Mouse (Mus musculus): ENCODE results near the gene Ndufv3. TPM values are rescaled to one million over a fixed set of nuclear protein-coding genes. Genes with fewer than 3 reads are reported as not detected.
"Not testable (repeated sequence)": the region's sequence is repeated elsewhere in the genome, so short reads cannot be mapped to it uniquely, and the experiment has no call there.

The Ndufv3 gene
- polyA plus RNA-seq, 1 experiment: 475 TPM

- Histone ChIP-seq H3K4me3 (ENCODE audit: insufficient read depth, low read depth, low read length) (no peak overlapping the region), H3K27ac (ENCODE audit: insufficient read depth, low read depth, low read length) (no peak overlapping the region), H3K27me3 (replicated peaks; ENCODE audit: control insufficient read depth, insufficient read depth, low read length) (no peaks in the 10 kb centered on the region), H3K4me1 (ENCODE audit: control insufficient read depth, insufficient read depth, low read length) (peaks cover 7% of the 10 kb centered on the region; the same call in 1 of the 2 replicates), H3K36me3 (ENCODE audit: control insufficient read depth, insufficient read depth, low read length) (no peaks in the 10 kb centered on the region; the same call in none of the 2 replicates)
- DNase-seq: no peak
- WGBS: 97% methylated on average over 3 of the region's 3 CpGs
- no peak for TF ChIP-seq CTCF (conservative IDR thresholded peaks at IDR 0.05; ENCODE audit: insufficient read depth, insufficient read length, low read depth, low read length)
- no peak for TF ChIP-seq POLR2A (IDR thresholded peaks at IDR 0.05; ENCODE audit: low read depth, low read length)
These were observed 5.9 kb downstream of the Ndufv3 start for GRCm38 (mm10) chr17:31525816-31526215.

- no peaks in the 10 kb centered on the region; the same call in 1 of the 2 replicates for H3K36me3 ChIP-seq (ENCODE audit: control insufficient read depth, insufficient read depth, low read length)
- peak overlapping the region; percentile 27; the same call in 1 of the 2 replicates for H3K4me3 ChIP-seq (ENCODE audit: insufficient read depth, low read depth, low read length)
- WGBS: 26% methylated on average over 15 of the region's 15 CpGs
- TF ChIP-seq POLR2A (IDR thresholded peaks at IDR 0.05; ENCODE audit: low read depth, low read length) (no peak), CTCF (conservative IDR thresholded peaks at IDR 0.05; ENCODE audit: insufficient read depth, insufficient read length, low read depth, low read length) (peak; percentile 63; the same call in 1 of the 2 replicates)
- H3K27ac ChIP-seq (ENCODE audit: insufficient read depth, low read depth, low read length): no peak overlapping the region
- H3K27me3 ChIP-seq (replicated peaks; ENCODE audit: control insufficient read depth, insufficient read depth, low read length): no peaks in the 10 kb centered on the region
- DNase-seq: peak; percentile 74
- peaks cover 12% of the 10 kb centered on the region; the same call in 1 of the 2 replicates for H3K4me1 ChIP-seq (ENCODE audit: control insufficient read depth, insufficient read depth, low read length)
These were observed 9.4 kb downstream of the Ndufv3 start for GRCm38 (mm10) chr17:31529314-31529713.

GRCm38 (mm10) chr17:31531441-31532158, 11.7 kb downstream of the Ndufv3 start:
- Histone ChIP-seq H3K4me3 (ENCODE audit: insufficient read depth, low read depth, low read length) (no peak overlapping the region), H3K36me3 (ENCODE audit: control insufficient read depth, insufficient read depth, low read length) (no peaks in the 10 kb centered on the region; the same call in 1 of the 2 replicates), H3K4me1 (ENCODE audit: control insufficient read depth, insufficient read depth, low read length) (peaks cover 27% of the 10 kb centered on the region), H3K27me3 (replicated peaks; ENCODE audit: control insufficient read depth, insufficient read depth, low read length) (no peaks in the 10 kb centered on the region), H3K27ac (ENCODE audit: insufficient read depth, low read depth, low read length) (peak overlapping the region; percentile 85)
- 74% methylated on average over 14 of the region's 14 CpGs for WGBS
- DNase-seq: peak; percentile 42
- TF ChIP-seq CTCF (conservative IDR thresholded peaks at IDR 0.05; ENCODE audit: insufficient read depth, insufficient read length, low read depth, low read length): no peak
- TF ChIP-seq POLR2A (IDR thresholded peaks at IDR 0.05; ENCODE audit: low read depth, low read length): no peak

- not testable (repeated sequence) for H3K36me3 ChIP-seq (ENCODE audit: control insufficient read depth, insufficient read depth, low read length); H3K27me3 ChIP-seq (replicated peaks; ENCODE audit: control insufficient read depth, insufficient read depth, low read length); H3K4me3 ChIP-seq (ENCODE audit: insufficient read depth, low read depth, low read length)
- peak; percentile 76 for DNase-seq
- Histone ChIP-seq H3K27ac (ENCODE audit: insufficient read depth, low read depth, low read length) (peak overlapping the region; percentile 85), H3K4me1 (ENCODE audit: control insufficient read depth, insufficient read depth, low read length) (peaks cover 27% of the 10 kb centered on the region)
- 45% methylated on average over 4 of the region's 4 CpGs for WGBS
These were observed 12.4 kb downstream of the Ndufv3 start for GRCm38 (mm10) chr17:31532331-31532730.

- WGBS: 24% methylated on average over 4 of the region's 4 CpGs
- H3K4me1 ChIP-seq (ENCODE audit: control insufficient read depth, insufficient read depth, low read length): peaks cover 25% of the 10 kb centered on the region
- DNase-seq: peak; percentile 82
- no peaks in the 10 kb centered on the region for H3K27me3 ChIP-seq (replicated peaks; ENCODE audit: control insufficient read depth, insufficient read depth, low read length)
- TF ChIP-seq CTCF (conservative IDR thresholded peaks at IDR 0.05; ENCODE audit: insufficient read depth, insufficient read length, low read depth, low read length) (no peak), POLR2A (IDR thresholded peaks at IDR 0.05; ENCODE audit: low read depth, low read length) (no peak)
- peak overlapping the region; percentile 93 for H3K27ac ChIP-seq (ENCODE audit: insufficient read depth, low read depth, low read length)
- no peak overlapping the region for H3K4me3 ChIP-seq (ENCODE audit: insufficient read depth, low read depth, low read length)
- H3K36me3 ChIP-seq (ENCODE audit: control insufficient read depth, insufficient read depth, low read length): no peaks in the 10 kb centered on the region; the same call in 1 of the 2 replicates
These were observed 15.4 kb downstream of the Ndufv3 start for GRCm38 (mm10) chr17:31535358-31535757.

- 18% methylated on average over 8 of the region's 8 CpGs for WGBS
- peak overlapping the region; percentile 93 for H3K27ac ChIP-seq (ENCODE audit: insufficient read depth, low read depth, low read length)
These were observed 16.1 kb downstream of the Ndufv3 start for GRCm38 (mm10) chr17:31535871-31536629.

GRCm38 (mm10) chr17:31540101-31540500, 20.2 kb downstream of the Ndufv3 start:
- TF ChIP-seq CTCF (conservative IDR thresholded peaks at IDR 0.05; ENCODE audit: insufficient read depth, insufficient read length, low read depth, low read length) (no peak), POLR2A (IDR thresholded peaks at IDR 0.05; ENCODE audit: low read depth, low read length) (no peak)
- Histone ChIP-seq H3K4me3 (ENCODE audit: insufficient read depth, low read depth, low read length) (no peak overlapping the region), H3K27ac (ENCODE audit: insufficient read depth, low read depth, low read length) (no peak overlapping the region), H3K27me3 (replicated peaks; ENCODE audit: control insufficient read depth, insufficient read depth, low read length) (no peaks in the 10 kb centered on the region), H3K4me1 (ENCODE audit: control insufficient read depth, insufficient read depth, low read length) (peaks cover 21% of the 10 kb centered on the region), H3K36me3 (ENCODE audit: control insufficient read depth, insufficient read depth, low read length) (no peaks in the 10 kb centered on the region)
- 71% methylated on average over 3 of the region's 3 CpGs for WGBS
- no peak for DNase-seq

More at GRCm38 (mm10) chr17:31535871-31536629, 16.1 kb downstream of the Ndufv3 start:
- H3K4me1 ChIP-seq (ENCODE audit: control insufficient read depth, insufficient read depth, low read length): peaks cover 25% of the 10 kb centered on the region
- no peaks in the 10 kb centered on the region for H3K27me3 ChIP-seq (replicated peaks; ENCODE audit: control insufficient read depth, insufficient read depth, low read length)
- peak; percentile 88 for DNase-seq
- no peak overlapping the region for H3K4me3 ChIP-seq (ENCODE audit: insufficient read depth, low read depth, low read length)
- TF ChIP-seq POLR2A (IDR thresholded peaks at IDR 0.05; ENCODE audit: low read depth, low read length) (no peak), CTCF (conservative IDR thresholded peaks at IDR 0.05; ENCODE audit: insufficient read depth, insufficient read length, low read depth, low read length) (no peak)
- no peaks in the 10 kb centered on the region; the same call in 1 of the 2 replicates for H3K36me3 ChIP-seq (ENCODE audit: control insufficient read depth, insufficient read depth, low read length)

Measured in kidney, adult 2 months (tissue).